Mouse (Mus musculus) brown adipose tissue, adult 24 weeks (tissue): Measurements from ENCODE around the gene Adcy9. TPM values are rescaled to one million over a fixed set of nuclear protein-coding genes. Genes with fewer than 3 reads are reported as not detected.

ENCODE experiments used
- H3K27ac ChIP-seq: fragments of 200-500 bp; replicated peaks from 2 replicates; pipeline ENCODE4 v1.5.1; 2012; ENCODE audit warnings: low read depth, mild to moderate bottlenecking, low read length
- H3K4me1 ChIP-seq: fragments of 200-500 bp; 2 replicates; pipeline ENCODE4 v1.6.1; 2012; ENCODE audit warnings: low read length, mixed read lengths; ENCODE audit not compliant: control insufficient read depth, insufficient read depth, insufficient read length
- H3K4me3 ChIP-seq: fragments of 200-500 bp; 2 replicates; pipeline ENCODE4 v1.5.1; 2012; ENCODE audit warnings: low read depth, mild to moderate bottlenecking, low read length, moderate library complexity; ENCODE audit not compliant: insufficient read depth
- polyA plus RNA-seq: library from polyadenylated mRNA; stranded (reverse); fragments of >200 nt; gene quantifications from 2 replicates; pipeline ENCODE4 v1.2.4, GENCODE M21; 2012; ENCODE audit not compliant: missing spikeins, insufficient read depth, insufficient read length

Adcy9 gene
- polyA plus RNA-seq, 1 experiment = 6.3 TPM

GRCm38 (mm10) chr16:4333371-4333770, 86.9 kb downstream of the Adcy9 start:
- H3K27ac ChIP-seq = no peak overlapping the region
- no peak overlapping the region for H3K4me3 ChIP-seq
- H3K4me1 ChIP-seq = peaks cover 2% of the 10 kb centered on the region; the same call in 1 of the 2 replicates

- Histone ChIP-seq H3K27ac (no peak overlapping the region), H3K4me3 (no peak overlapping the region)
Measured at GRCm38 (mm10) chr16:4327081-4327480, 93.2 kb downstream of the Adcy9 start.

GRCm38 (mm10) chr16:4325801-4326200, 94.5 kb downstream of the Adcy9 start:
- H3K27ac ChIP-seq = no peak overlapping the region
- peaks cover 3% of the 10 kb centered on the region; the same call in 1 of the 2 replicates for H3K4me1 ChIP-seq
- H3K4me3 ChIP-seq = no peak overlapping the region

More at GRCm38 (mm10) chr16:4327081-4327480, 93.2 kb downstream of the Adcy9 start:
- peaks cover 2% of the 10 kb centered on the region; the same call in 1 of the 2 replicates for H3K4me1 ChIP-seq

- Histone ChIP-seq H3K4me1 (peaks cover 3% of the 10 kb centered on the region; the same call in 1 of the 2 replicates), H3K4me3 (no peak overlapping the region), H3K27ac (no peak overlapping the region)
Measured at GRCm38 (mm10) chr16:4324967-4325366, 95.3 kb downstream of the Adcy9 start.

GRCm38 (mm10) chr16:4320856-4321255, 99.4 kb downstream of the Adcy9 start:
- Histone ChIP-seq H3K4me1 (0 out of 2 replicates have a peak, but pooled peaks cover 2% of the 10 kb centered on the region), H3K27ac (no peak overlapping the region), H3K4me3 (no peak overlapping the region)

GRCm38 (mm10) chr16:4318001-4318526, 102.2 kb downstream of the Adcy9 start:
- no peak overlapping the region for H3K27ac ChIP-seq
- 0 out of 2 replicates have a peak, but pooled peaks cover 2% of the 10 kb centered on the region for H3K4me1 ChIP-seq
- H3K4me3 ChIP-seq = no peak overlapping the region

GRCm38 (mm10) chr16:4316094-4316474, 104.2 kb downstream of the Adcy9 start:
- Histone ChIP-seq H3K4me3 (no peak overlapping the region), H3K27ac (peak overlapping the region; percentile 11; the same call in 1 of the 2 replicates), H3K4me1 (no peaks in the 10 kb centered on the region)

GRCm38 (mm10) chr16:4315352-4316093, 104.8 kb downstream of the Adcy9 start:
- Histone ChIP-seq H3K27ac (peak overlapping the region; percentile 11; the same call in 1 of the 2 replicates), H3K4me3 (no peak overlapping the region), H3K4me1 (no peaks in the 10 kb centered on the region)

- Histone ChIP-seq H3K27ac (no peak overlapping the region), H3K4me1 (no peaks in the 10 kb centered on the region), H3K4me3 (no peak overlapping the region)
Measured at GRCm38 (mm10) chr16:4314891-4315290, 105.4 kb downstream of the Adcy9 start.

GRCm38 (mm10) chr16:4312018-4312417, 108.3 kb downstream of the Adcy9 start:
- Histone ChIP-seq H3K27ac (no peak overlapping the region), H3K4me1 (no peaks in the 10 kb centered on the region), H3K4me3 (no peak overlapping the region)

GRCm38 (mm10) chr16:4311608-4312007, 108.7 kb downstream of the Adcy9 start:
- H3K4me1 ChIP-seq = no peaks in the 10 kb centered on the region
- H3K27ac ChIP-seq = no peak overlapping the region
- no peak overlapping the region for H3K4me3 ChIP-seq

GRCm38 (mm10) chr16:4307795-4308194, 112.5 kb downstream of the Adcy9 start:
- no peak overlapping the region for H3K27ac ChIP-seq
- H3K4me3 ChIP-seq = no peak overlapping the region
- H3K4me1 ChIP-seq = no peaks in the 10 kb centered on the region

GRCm38 (mm10) chr16:4304176-4304922, 115.9 kb downstream of the Adcy9 start:
- no peaks in the 10 kb centered on the region for H3K4me1 ChIP-seq
- no peak overlapping the region for H3K4me3 ChIP-seq
- H3K27ac ChIP-seq = no peak overlapping the region

GRCm38 (mm10) chr16:4303554-4303953, 116.7 kb downstream of the Adcy9 start:
- Histone ChIP-seq H3K4me3 (no peak overlapping the region), H3K27ac (no peak overlapping the region), H3K4me1 (no peaks in the 10 kb centered on the region)

- no peaks in the 10 kb centered on the region for H3K4me1 ChIP-seq
- no peak overlapping the region for H3K4me3 ChIP-seq
- no peak overlapping the region for H3K27ac ChIP-seq
Measured at GRCm38 (mm10) chr16:4300280-4300679, 120.0 kb downstream of the Adcy9 start.
